Mouse (Mus musculus): ENCODE results near the gene Ulk1. TPM values are rescaled to one million over a fixed set of nuclear protein-coding genes. Genes with fewer than 3 reads are reported as not detected.

Ulk1 gene
- polyA plus RNA-seq (2015; fragmentation: Nextera tagmentation; extraction: Ambion mirVana): 6.4 and 6.6 TPM in 2 replicates

DNA sequence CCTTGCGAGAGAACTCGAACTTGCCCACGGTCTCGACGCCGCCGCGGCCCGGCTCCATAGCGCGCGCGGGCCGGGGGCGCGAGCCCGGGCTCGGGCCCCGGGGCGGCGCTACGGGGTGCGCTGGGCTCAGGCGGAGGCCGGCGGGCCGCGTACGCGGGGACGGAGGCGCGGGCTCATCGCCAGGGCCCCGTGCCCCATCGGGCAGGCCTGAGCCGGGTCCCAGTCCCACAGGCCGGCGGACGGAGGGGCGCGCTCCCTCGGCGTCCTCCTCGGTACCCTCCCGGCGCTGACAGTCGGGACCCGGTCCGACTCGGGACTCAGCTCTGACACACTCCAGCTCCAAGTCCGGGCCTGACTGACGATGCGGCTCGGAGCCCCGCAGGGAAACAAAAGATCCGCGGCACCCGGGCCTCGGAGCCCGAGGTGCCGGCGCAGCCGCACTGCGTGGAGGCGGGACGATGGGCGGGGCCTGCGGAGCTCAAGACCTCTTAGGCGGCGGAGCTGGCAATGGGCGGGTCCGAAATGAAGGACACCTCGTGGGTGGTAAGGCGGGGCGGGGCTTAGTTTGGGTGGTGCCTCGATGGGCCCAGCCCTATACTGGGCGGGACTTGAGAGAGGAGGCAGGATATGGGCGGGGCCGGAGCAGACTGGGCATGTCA is at the start of gene Ulk1:
Gene Ulk1 (minus strand): TSS at position 431 of the 659 bp plus-strand sequence.

DNA sequence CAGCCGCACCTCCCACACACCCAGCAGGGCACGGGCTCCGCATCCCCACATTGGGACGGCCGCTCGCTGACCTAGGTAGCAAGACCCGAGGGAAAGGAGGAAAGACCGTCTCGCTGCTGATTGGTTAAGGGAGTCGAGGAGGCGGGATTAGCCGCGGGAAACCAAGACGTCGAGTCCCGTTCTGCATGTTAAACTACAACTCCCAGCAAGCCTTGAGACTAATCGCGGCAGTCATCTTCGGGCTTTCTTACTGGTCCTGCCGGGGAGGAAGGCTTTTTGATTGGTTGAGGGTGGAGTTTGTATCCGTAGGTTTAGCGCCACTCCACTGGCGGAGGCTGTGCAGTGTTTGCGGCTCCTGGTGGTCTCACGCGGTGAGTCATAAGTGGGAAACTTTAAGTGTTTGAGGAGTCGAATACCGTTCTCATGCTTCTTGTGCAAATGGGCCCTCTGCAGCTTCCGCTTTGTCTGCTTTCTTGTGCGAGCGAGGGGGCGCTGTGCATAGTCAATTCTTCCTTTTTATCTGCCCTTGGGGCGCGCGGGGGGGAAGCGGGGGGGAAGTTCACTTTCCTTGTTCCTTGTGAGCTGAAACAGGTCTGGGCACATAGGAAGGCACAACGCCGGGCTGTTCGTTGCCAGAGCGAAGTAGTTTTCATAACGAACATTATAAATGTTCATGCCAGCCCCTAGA is 29.9 kb upstream of the Ulk1 start, which contains the start of the genes Hscb and Chek2:
Gene Hscb (minus strand): TSS at position 100 of the 688 bp plus-strand sequence.
Gene Chek2 (plus strand): TSS at position 302 of the 688 bp plus-strand sequence.

DNA sequence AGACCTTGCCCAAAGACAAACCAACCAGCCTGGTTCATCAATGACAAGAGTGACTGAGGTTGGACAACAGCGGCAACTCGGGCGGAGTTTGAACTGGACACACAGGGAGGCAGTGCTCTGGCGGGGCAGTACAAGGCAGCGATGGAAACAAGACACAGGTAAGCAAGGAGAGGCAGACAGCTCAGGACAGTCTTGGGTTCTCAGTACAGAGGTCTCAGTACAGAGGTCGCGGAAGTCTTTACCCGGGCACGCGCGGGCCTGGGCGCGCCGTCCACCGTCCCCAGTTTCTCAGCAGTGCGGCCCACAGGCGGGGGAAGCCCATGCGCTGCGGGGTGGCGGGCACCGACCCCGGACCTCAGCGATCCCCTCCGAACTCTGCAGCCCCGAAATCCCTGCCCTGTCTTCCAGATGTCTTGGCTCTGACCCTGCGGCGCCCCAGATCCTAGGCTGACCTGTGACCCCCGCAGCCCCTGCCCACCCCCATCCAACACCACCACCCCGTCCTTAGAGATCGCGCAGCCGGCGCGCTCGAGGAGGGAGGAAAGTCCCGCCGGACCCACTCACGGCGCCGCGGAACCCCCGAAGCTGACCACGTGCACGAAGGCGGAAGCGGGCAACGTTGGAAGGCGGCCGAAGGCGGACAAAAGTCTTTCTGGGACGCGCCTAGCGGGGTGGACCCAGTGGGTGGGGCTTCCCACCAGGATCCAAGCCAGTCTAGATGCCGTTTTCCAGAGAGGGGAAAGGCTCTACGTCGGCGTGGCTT is 29.7 kb downstream of the Ulk1 start, which contains the start of gene Pus1:
Gene Pus1 (minus strand): TSS at position 662 of the 763 bp plus-strand sequence.

DNA sequence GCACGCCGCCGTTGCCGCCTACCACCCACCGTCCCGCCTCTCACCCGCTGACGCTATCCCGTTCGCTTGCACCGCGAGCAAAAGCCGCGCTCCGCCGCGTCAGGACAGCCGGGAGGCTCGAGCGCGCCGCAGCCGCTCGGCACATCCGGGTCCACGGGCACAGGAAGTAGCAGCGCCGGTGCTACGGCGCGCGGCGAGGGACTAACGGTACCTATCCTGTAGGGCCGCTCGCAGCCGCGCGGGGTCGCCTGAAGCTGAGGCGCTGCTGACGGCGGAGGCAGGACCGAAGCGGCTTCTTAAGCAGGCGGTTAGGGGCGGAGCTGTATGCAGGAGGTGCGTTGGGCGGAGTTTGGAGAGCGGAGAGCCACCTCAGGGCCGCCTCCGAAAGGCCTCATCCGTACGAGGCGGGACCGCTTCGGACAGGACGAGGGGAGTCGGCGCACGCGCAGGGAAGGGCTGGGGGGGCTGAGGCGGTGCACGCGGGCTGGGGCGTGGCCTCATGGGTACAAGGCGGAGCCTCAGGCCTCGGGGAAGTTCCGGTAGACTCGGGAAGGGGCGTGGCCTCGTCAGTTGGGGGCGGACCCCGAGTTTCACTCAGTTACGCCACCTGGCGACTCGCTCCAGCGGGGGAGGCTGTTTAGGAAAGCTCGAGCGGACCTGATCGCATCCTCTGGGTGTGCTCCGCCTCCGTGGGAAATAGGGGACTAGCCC is 39.3 kb downstream of the Ulk1 start, which contains the start of gene Ep400:
Gene Ep400 (minus strand): TSS at position 270 of the 711 bp plus-strand sequence.

Other genes with a start within 250 kb of the Ulk1 start
- gene Noc4l, start 156.7 kb downstream of the Ulk1 start, polyA plus RNA-seq (2015; fragmentation: Nextera tagmentation; extraction: Ambion mirVana): 19.9 and 20.1 TPM in 2 replicates
- gene Ddx51, start 156.6 kb downstream of the Ulk1 start, polyA plus RNA-seq (2015; fragmentation: Nextera tagmentation; extraction: Ambion mirVana): 8.4 and 8.6 TPM in 2 replicates
- gene Ep400, start 39.4 kb downstream of the Ulk1 start, polyA plus RNA-seq (2015; fragmentation: Nextera tagmentation; extraction: Ambion mirVana): 14.4 and 17.6 TPM in 2 replicates
- 19.7 and 23.5 TPM in 2 replicates for gene Pus1, start 29.4 kb downstream of the Ulk1 start, polyA plus RNA-seq (2015; fragmentation: Nextera tagmentation; extraction: Ambion mirVana)
- gene Hscb, start 29.7 kb upstream of the Ulk1 start, polyA plus RNA-seq (2015; fragmentation: Nextera tagmentation; extraction: Ambion mirVana): 20.5 and 22.2 TPM in 2 replicates
- gene Chek2, start 29.9 kb upstream of the Ulk1 start, polyA plus RNA-seq (2015; fragmentation: Nextera tagmentation; extraction: Ambion mirVana): 8.9 and 9.8 TPM in 2 replicates
- gene Ttc28, start 69.7 kb upstream of the Ulk1 start, polyA plus RNA-seq (2015; fragmentation: Nextera tagmentation; extraction: Ambion mirVana): 6.1 and 6.4 TPM in 2 replicates

Measured in urinary bladder, postnatal 0 days (tissue).